Mouse (Mus musculus) liver, adult 2 months (tissue): ENCODE data around the gene Dnajc27.

Experiments
- CTCF ChIP-seq: fragments of 200-500 bp; IDR thresholded peaks from 2 replicates; pipeline ENCODE4 v1.5.1; 2011; ENCODE audit warnings: low read depth, low read length, control low read depth
- POLR2A ChIP-seq: fragments of 200-500 bp; IDR thresholded peaks from 2 replicates; pipeline ENCODE4 v1.6.1; 2011; ENCODE audit warnings: low read length, control low read depth; ENCODE audit not compliant: insufficient read depth; ENCODE audit errors: extremely low read depth

DNA sequence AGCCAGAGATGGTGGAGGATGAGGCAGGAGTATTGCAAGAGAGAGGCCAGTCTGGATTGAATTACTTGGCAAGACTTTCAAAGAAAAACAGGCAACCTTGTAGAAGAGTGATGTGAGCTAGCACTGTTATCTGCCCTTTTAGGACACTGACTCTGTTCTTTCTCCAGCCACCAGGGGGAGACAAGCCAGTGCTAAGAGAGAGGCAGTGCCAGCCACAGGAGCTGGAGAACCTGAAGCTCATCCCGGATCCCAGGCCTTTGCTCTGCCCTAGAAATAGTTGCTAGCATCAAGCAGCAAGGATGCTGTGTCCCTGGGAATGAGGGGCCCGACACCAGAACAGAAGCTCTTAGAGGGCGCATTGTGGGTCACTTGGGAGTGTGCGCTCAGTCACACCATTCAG, 25.0 kb downstream of the Dnajc27 start:
- TF ChIP-seq POLR2A (no peak), CTCF (peak; percentile 80)
